Mouse (Mus musculus) brain, embryonic 14.5 days (tissue): ENCODE results near the gene Rxfp2. TPM values are rescaled to one million over a fixed set of nuclear protein-coding genes. Genes with fewer than 3 reads are reported as not detected.

Experiments used
- DNase-seq: peaks from one replicate; pipeline ENCODE4 v3.0.0-alpha.2; 2011; ENCODE audit warnings: low read depth
- CTCF ChIP-seq: fragments of 200-500 bp; IDR thresholded peaks from 2 replicates; pipeline ENCODE4 v1.5.1; 2012; ENCODE audit warnings: inconsistent platforms, mild to moderate bottlenecking, moderate library complexity, borderline replicate concordance; ENCODE audit not compliant: insufficient read depth, insufficient read length; ENCODE audit errors: extremely low read depth
- POLR2A ChIP-seq: fragments of 200-500 bp; IDR thresholded peaks from 2 replicates; pipeline ENCODE4 v1.6.1; 2012; ENCODE audit warnings: mild to moderate bottlenecking, inconsistent platforms, borderline replicate concordance; ENCODE audit not compliant: poor library complexity, insufficient read depth, insufficient read length, severe bottlenecking; ENCODE audit errors: extremely low read depth
- polyA plus RNA-seq: library from polyadenylated mRNA; depleted of rRNA; stranded (reverse); fragments of >200 nt; gene quantifications from 2 replicates; pipeline ENCODE4 v1.2.3, GENCODE M21; 2012; rRNA removed

The Rxfp2 gene
- polyA plus RNA-seq: 0.78 and 1.1 TPM in 2 replicates

DNA sequence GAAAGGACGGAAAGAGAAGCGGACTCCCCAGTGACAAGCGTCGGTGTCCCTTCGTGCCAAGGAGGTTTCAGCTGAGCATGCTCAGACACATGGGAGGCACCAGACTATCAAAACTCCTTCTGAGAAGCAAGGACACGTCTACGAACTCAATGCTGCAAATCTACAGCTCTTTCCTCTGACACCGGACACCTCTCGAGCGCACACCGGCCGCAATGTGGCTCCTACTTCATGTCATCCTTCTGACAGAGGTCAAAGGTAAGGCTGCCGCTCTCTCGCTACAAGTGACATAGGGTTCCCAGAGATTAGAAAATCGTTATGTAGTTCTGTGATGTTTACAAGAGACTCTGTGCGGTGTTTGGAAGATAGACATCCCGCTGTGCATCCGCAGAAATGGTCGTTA is at the start of gene Rxfp2:
TSS of gene Rxfp2 (plus strand) at position 20 of the 400 bp plus-strand sequence.
- no peak for TF ChIP-seq CTCF
- no peak for TF ChIP-seq POLR2A

DNA sequence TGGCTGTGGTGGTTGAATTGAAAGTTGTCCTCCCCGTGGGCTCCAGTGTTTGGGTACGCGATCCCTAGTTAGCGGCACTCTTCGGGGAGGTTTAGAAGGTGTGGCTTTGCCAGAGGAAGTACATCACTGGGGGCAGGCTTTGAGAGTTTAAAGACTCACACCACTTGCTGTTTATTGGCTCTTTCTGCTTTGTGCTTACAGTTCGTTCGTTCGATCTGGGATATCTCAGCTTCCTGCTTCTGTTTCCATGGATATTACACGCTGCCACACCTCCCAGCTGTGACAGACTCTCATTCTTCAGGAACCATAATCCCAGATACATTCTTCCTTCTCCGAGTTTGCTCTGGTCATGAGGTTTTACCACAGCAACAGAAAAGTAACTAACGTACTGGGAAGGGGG is 48.2 kb upstream of the Rxfp2 start:
- TF ChIP-seq CTCF (no peak), POLR2A (no peak)
- DNase-seq: no peak

More for the DNA sequence above, at the start of gene Rxfp2:
- DNase-seq: no peak

DNA sequence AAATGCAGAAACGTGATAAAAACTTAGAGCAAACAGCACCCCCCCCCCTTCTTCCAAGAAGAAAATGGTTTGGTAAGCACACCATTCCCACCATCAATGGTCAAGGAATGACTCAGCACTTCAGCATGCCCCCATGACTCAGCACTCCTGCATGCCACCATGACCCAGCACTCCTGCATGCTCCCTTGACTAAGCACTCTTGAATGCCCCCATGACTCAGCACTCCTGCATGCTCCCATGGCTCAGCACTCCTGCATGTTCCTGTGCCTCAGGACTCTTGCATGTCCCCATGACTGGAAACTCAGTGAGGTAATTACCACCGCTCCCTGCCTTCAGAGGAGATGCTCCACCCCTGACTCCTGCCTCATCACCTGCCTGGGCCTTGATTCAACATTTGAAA is 41.4 kb upstream of the Rxfp2 start:
- no peak for TF ChIP-seq POLR2A
- no peak for TF ChIP-seq CTCF
- DNase-seq: no peak

DNA sequence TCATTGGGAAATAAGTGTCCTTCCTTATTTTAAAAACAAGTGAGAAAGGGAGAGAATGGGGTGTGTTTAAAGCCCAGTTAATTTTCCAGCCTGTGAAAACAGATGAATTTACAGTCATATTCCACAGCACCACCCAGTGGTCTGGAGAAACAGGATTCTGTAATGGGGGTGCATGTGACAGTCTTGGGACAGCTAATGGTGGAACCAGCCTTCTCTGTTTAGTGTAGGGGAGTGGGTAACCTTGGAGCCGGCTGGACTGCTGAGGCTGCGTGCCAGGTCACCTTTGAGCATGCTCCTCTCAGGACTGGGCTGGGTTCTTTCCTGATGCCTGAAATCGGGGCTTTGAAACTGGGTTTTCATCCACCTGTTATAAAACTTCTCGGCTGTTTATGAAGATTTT is 34.9 kb upstream of the Rxfp2 start:
- TF ChIP-seq CTCF: peak; percentile 11; the same call in 1 of the 2 replicates
- TF ChIP-seq POLR2A: no peak
- DNase-seq: no peak

DNA sequence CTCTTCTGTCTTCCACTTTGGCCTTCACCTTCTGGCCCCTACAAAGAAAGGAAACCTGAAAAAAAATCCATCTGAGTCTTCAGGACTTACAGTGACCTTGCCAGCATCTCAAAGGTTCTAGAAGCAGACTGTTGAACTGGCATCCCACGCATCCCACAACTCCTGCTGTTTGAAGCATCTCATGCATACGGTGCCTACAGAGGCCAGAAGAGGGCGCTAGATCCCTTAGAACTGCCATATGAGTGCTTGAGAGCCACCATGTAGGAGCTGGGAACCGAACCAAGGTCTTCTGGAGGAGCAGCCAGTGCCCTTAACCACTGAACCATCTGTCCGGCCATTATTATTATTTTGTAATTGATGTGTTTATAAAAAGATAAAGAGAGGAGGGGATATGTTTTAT is 23.9 kb upstream of the Rxfp2 start:
- no peak for DNase-seq
- TF ChIP-seq POLR2A: no peak
- no peak for TF ChIP-seq CTCF

DNA sequence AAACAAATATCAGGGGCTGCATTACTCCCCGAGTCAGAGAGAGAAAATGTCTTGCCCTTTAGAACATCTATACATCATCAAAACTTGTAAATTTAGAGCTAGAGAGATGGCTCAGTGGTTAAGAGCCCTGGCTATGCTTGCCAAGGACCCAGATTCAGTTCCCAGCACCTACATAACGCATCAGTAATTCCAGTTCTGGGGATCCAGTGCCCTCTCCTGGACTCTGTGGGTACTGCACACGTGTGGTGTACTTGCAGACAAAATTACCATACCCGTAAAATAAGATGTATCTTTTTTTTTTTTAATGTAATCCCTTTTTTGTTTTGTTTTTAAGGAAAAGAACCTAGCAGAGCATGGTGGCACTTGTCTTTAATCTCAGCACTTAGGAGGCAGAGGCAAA is 21.9 kb upstream of the Rxfp2 start:
- no peak for TF ChIP-seq POLR2A
- peak; percentile 31; the same call in 1 of the 2 replicates for TF ChIP-seq CTCF
- DNase-seq: no peak

DNA sequence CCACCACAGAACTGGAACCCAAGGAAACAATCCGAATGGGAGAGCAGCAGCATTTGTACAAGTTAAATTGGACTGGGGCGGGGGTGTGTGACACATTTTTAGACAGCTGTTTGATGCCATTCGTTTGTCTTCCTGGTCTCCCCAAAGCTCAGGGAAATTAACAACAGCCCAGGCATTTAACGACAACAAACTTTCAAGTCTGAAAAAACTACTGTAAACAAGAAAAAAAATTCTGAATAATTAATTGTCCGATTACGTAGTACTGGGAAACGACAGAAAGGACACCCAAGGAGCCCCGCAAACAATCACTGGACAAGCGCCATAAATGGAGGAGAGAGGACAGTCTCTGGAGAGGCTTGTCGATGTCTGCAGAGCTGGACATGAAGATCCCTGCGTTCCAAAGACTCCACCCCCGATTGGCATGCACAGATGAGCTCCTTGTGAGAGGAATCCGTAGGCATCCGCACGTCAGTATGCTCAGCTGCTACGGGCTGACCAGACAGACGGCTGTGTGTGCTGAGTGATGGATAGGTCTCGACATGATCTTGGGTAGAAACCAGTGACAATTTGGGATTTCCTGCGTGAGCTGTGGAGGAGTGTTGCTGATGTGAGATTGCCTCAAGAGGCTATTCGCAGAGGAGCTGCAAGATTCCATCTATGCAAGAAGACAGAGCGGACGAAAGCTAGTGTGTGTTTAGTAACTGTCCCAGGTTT is 21.0 kb upstream of the Rxfp2 start:
- DNase-seq: no peak
- TF ChIP-seq CTCF (no peak), POLR2A (no peak)

DNA sequence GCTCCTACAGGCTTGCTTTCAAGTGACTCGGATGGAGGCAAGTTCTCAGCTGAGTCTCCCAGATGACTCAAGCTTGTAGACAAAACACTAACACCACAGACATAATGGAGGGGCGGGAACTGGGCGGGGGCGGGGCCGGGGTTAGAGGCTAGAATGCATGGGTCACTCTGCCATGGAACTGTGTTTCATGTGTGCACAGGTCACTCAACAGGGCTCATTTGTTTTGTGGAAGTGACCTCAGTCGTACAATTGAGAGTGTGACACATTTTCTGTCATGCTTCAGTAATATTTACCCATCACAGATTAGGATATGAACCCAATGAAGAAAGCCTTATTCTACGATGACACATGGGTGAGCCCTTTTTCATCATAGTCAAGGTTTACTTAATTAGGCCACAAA is 20.2 kb upstream of the Rxfp2 start:
- no peak for TF ChIP-seq POLR2A
- no peak for TF ChIP-seq CTCF
- DNase-seq: no peak

DNA sequence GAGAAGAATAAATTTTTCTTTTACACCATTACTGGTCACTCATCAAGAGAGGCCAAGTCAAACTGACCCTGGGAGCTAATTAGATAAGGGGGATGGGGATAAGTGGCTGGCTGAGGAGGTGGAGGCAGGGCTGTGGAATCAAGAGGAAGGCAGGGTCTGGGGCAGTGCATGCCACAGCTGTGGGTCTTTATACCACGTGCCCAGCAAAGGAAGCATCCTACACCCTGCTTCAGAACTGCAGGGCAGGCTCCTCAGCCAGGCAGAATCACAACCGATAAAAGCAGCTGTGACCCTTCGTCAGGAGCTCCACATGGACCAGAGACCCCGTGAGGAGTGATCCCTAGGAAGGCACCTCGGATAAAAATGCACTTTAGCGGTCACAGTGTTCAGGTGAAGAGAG is 13.1 kb upstream of the Rxfp2 start:
- no peak for DNase-seq
- no peak for TF ChIP-seq POLR2A

DNA sequence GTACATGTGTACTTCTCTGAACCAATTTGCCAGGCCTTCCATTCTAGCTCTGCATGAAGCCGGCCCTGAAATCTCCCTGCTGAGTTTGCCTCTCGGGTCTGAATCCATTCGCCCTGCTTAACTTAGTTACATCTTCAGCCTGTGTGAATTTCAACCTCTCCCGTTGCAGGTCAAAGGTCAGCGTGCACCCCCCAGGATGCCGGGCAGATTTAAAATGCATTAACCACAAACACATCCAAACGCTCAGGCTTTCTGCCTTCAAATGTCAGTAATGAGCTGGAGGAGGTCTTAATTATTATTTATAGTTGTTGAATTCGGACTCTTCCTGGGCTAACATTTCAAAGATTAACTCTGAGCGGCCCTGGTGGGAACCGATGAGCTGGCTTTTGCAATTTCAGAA is 1.6 kb upstream of the Rxfp2 start:
- peak; percentile 41 for DNase-seq
- TF ChIP-seq CTCF (no peak), POLR2A (no peak)

DNA sequence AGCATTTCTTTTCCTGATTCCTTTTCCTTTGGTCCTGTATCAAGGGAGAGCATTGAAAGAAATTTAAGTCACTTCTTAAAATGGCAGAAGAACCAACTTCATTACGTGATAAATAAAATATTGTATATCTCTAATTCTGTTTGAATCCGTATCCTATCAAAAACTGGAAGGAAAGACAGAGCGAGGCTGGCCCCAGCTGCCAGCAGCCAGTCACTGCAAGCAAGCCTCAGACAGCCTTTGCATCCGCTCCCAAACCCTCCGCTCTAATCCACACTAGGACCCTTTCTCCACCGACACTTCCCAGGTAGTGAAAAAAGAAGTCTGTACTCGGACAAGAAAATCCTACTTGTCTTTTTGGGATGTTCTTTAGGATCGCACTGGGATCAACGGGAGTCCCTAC is 803 bp upstream of the Rxfp2 start:
- DNase-seq: peak; percentile 50
- TF ChIP-seq POLR2A (no peak), CTCF (peak; percentile 53)

DNA sequence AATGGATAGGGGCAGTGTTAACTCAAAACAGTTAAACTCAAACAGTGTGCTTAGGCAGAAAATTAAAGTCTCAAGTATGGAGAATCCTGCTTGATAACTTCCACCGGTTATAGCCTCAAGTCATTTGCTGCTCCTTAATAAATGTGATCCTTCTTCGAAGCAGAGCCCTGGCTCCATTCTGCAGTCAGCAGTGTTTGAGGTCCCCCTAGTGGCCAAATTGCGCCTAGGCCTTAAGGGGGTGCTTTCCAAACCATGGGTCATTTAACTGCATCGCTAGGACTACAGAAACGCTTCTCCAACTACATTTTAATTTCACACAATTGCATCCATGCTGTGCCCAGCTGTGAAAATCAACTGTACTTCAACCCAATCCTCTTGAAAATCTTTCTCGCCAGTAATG is 2.4 kb downstream of the Rxfp2 start:
- peak; percentile 93 for DNase-seq
- peak; percentile 98 for TF ChIP-seq CTCF
- TF ChIP-seq POLR2A: no peak
